Mouse (Mus musculus): ENCODE measurements around the gene Nbea.

The Nbea gene

DNA sequence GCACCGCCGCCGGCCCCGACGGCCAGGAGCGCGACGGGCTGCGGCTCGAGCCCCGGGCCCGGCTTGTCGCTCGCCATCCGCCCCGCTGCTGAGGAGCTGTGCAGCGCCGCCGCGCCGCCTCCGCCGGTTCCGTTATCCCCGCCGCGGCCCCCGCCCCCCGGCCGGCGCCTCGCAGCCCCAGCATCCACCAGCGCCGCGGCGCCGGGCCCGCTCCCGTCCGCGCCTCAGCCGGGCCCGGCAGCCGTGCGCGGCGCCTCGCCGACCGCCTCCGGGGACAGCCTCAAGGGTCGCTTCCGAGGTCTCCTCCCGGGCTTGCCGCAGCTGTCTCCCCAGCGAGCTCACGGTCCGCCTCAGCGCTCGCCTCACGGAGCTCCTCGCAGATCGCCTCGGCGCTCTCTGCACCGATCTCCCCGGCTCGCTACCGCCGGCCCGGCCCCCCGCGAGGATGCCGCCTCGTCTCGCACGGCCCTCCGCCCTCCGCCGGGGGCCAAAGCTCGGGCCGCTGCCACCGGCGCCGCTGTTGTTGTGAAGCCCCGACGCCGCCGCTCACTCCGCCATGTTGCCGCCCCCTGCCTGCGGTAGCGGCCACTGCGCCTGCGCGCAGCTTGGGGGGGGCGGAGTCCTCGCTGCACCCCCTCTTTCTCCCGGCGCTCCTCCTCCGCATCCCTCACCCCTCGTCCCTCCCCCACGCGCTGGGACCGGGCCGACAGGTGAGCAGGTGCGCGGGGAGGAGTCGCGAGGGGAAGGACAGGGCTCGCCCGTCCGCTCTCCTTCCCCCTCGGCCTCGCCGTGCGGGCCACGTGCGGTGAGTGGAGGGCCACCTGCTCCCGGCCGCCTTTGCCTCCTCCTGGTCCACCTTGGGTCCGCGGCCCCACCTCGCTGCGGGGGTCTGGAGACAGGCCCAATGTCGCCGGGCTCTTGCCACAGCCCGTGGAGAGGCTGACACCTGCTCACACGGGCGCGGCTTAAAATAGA lies at the start of gene Nbea:
Gene Nbea (minus strand): TSS at position 543 of the 975 bp plus-strand sequence.
- peak in 1 of 2 experiments; percentile 1 for DNase-seq

GRCm38 (mm10) chr3:56229283-56229682 lies 45.8 kb upstream of the Nbea start:
- no peak for DNase-seq

DNA sequence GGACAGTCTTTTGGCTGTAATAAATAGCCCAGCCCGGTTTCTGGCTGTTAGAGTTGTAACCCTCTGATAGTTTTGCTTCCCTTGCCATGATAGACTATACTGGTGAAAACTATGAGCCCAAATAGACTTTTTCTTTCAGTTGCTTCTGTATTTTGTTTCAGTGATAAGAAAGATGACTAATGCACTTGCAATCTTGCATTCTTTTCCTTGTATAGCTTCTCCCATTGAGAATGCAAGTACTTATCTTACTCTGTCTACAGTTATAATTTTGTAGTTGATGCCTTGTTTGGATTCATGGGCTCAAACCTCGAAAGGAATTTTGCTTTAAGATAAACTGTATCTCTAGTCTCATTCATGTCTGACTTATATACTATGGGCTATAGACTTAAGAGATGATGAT lies 32.5 kb upstream of the Nbea start:
- DNase-seq: no peak

DNA sequence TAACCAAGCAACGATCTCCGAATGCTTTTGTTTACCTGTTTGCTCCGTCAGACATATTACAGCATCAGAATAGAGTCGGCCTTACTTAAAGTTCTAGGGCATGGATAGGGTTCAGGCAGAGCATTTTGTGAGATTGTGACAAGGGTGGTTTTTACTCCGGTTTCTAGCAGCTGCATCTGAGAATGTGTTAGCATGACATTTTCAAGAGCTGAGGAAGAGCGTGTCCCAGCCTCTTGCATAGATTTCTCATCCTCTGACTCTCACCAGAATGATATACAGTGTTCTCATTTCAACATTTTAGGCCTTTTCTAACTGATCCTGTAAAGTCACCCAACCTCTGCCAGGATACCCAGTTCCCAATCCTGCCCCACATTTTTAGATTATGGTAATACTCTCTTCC lies 20.5 kb upstream of the Nbea start:
- DNase-seq: no peak

DNA sequence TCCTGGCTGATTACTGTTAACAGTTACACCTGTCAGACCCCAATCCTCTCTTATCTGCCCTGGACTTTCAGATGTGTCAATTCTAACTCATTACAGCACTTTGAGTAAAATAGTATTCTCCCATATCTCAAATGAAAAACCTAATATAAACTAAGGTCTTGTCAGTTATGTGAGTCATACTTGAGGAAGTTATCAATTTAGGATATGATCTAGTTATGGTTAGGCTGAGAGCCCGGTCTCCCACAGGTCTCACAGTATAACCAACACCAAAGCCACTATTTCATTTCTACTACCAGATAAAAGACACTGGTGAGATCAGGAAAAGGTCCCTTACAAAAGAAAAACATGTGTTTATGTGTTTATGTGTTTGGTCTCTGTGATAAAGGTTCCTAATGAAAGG lies 4.7 kb upstream of the Nbea start:
- DNase-seq: no peak

- no peak for DNase-seq
These were observed 3.8 kb upstream of the Nbea start for GRCm38 (mm10) chr3:56187131-56187779.

GRCm38 (mm10) chr3:56182371-56183158 lies 936 bp downstream of the Nbea start:
- DNase-seq: no peak

GRCm38 (mm10) chr3:56181991-56182370 lies 1.5 kb downstream of the Nbea start:
- no peak for DNase-seq

DNA sequence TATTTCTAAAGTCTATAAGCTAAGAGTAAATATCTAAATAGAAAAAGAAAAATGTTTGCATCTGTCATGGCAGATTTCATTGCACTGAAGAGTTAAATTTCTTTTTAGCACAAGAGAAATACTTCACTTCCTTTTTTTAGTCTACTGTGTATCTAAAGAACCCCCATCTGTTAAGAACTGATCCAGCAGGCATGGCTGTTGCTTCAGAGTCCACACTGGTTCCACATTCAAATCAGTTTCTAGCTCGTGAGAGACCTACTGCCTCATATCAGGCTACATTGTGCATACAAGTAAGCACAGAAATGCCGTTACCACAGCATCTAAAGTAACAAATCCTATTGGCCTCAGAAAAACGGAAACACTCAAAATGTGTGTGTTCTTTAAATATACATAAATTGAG lies 2.5 kb downstream of the Nbea start:
- no peak for DNase-seq

GRCm38 (mm10) chr3:56157864-56158263 lies 25.6 kb downstream of the Nbea start:
- no peak for DNase-seq

DNA sequence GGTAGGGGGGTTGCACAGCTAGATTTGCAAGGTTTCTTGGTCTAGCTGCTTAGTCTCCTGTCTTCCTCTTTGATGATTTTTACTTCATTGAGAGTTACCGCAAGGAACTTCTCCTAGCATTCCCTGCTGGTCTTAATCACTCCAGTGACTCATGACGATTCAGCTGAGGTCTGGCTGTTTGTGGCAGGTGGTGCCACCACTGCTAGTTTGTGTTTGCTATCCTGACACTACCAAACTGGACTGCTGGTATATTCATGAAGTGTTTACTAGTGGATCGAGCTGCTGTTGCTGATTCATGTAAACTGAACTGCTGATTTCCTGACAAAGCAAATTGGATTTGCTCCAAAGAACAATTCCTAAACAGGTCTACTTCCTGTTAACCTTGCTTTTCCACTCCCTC lies 56.8 kb downstream of the Nbea start:
- DNase-seq: no peak

GRCm38 (mm10) chr3:56116647-56117046 lies 66.9 kb downstream of the Nbea start:
- no peak for DNase-seq

- no peak for DNase-seq
These were observed 75.4 kb downstream of the Nbea start for GRCm38 (mm10) chr3:56108101-56108500.

GRCm38 (mm10) chr3:56097105-56097504 lies 86.4 kb downstream of the Nbea start:
- no peak for DNase-seq

- DNase-seq: no peak
These were observed 104.4 kb downstream of the Nbea start for GRCm38 (mm10) chr3:56079015-56079612.

DNA sequence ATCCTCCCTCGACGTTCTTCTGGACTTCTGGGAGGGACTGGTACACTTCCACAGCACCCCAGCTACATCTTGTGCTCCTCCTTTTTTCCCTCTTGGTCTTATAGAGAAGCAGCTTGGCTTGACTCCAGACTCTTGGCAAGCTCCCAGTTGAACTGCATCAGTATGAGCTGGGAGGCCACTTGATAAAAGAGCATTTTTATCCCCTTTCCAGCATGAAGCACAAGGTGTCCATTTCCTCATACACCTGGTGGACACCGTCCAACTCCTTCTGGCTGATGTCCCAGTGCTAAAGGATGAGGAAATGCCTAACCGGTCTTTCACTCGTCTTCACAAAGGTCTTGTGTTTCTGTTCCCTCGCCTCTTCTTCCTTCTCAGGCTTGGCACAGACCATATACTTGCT lies 115.7 kb downstream of the Nbea start:
- DNase-seq: no peak

DNA sequence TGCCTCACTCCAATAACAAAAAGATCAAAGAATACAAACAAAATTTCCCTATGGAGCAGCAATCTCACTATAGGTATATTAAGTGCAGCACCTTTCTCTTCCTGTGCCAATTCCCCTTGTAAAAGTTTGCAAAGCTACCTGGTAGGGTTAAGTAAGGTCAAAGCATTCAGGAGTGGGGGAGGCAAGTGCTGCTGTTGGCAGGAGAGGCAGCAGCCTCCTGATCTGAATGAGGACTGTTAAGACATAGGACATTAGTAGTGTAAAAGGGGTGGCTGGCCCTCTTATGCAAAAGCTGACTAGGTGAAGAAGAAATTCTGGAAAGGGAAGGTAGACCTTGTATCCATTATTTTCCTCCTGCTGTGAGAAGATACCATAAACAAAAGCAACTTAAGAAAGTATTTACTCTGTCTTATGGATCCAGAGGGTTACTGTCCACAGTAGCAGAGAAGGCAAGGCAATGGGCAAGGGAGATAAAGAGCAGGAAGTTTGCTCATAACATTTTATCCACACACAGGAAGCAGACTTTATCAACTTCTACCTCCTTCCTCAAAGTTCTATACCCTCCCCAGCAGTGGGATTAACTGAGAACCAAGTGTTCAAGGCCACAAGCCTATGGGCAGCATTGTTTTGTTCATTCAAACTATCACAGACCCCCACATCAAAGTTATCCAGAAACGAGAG lies 117.0 kb downstream of the Nbea start:
- DNase-seq: no peak

DNA sequence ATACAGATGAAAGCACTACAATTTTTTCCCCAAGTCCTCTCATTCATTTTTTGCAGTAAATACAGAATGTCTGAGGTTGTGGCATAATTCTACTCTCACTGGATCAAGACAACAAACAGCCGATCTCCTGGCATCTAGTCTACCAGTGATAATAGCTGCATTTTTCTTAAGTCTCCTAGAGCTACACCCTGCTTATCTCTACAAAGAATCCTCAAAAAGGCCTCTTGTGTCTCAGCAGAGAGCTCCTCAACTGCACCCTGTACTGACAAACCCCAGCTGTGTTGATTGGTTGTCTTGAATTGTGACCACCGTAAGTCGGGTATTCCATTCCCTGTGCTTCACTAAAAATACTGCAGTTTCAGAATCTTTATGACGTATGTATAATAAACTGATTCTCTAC lies 118.3 kb downstream of the Nbea start:
- DNase-seq: no peak

- no peak for DNase-seq
These were observed 137.7 kb downstream of the Nbea start for GRCm38 (mm10) chr3:56045659-56046336.

DNA sequence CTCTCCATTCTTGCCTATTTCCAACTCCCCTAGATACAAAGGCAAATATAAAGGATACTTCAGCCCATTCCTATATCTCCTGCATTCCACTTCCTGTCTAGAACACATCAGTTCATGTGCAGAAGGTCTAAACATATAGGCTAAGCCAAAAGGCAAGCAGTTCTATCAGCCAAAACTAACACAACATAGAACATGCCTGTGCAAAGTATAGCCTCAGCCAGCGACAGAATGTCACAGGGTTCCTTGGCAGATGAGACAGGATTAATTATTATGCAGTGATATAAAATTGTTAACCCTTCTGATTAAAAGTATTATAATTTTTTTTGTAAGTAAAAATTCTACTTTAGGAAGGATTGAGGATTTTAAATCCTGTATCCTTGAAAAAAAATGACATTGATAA lies 140.4 kb downstream of the Nbea start:
- DNase-seq: no peak

GRCm38 (mm10) chr3:56039494-56039893 lies 144.0 kb downstream of the Nbea start:
- DNase-seq: no peak

GRCm38 (mm10) chr3:56034596-56034995 lies 148.9 kb downstream of the Nbea start:
- no peak for DNase-seq

Data from B cell, adult 2 months (primary cell).